ENCODE assay signal across 8 mouse cellular contexts in the genomic region with DNA sequence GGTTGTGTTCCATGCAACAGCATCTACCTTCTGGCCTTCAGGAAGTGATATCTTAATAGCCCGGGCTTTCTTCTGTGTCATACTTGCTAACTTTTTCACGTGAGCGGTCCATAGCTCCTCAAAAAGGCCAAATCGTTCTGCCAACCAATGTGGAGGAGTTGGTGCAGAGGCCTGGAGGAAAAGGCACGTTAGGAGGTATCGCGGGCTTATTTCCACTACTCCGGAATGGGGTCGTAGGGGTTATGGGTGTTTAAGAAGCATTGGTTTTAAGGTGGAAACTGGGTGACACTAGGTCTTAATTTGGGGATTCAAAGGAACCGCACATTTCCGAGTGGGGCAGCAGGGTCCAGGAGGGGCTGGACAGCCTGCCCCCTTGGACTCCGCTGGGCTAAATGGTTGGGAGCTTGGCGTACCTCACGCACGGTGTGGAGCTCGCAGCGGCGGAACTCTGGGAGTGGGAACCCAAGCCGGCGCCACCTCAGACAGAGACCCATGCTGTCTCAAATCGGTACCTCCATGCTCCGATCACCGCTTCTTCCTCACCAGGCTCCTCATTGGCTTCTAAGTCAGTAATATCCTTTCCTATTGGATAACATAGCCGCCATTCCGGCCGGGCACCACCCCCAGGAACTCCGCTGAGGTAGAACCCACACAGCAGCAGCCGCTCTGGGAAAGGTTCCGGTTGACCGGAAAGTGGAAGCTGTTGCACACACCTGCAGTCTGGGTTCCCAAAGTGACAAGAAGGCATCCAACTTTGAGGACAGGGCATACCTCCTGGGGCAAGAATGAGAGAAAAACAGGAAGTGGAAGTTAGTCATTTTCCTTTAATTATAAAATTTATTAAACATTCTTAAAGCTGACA. TPM values are rescaled to one million over a fixed set of nuclear protein-coding genes. Genes with fewer than 3 reads are reported as not detected.
A peak's percentile ranks its signal among the peaks of the same experiment; 100 is the strongest.
DNase-seq lines count a peak whose midpoint lies in the region; ATAC-seq lines count a peak whose summit lies in the region.

No protein-coding gene starts in this region.

- H3K27ac ChIP-seq in hindbrain, embryonic 14.5 days, result peak overlapping the region; percentile 56; the same call in 1 of the 2 replicates

- H3K9ac ChIP-seq in hindbrain, embryonic 14.5 days, result peak overlapping the region; percentile 71

- no peaks in the 10 kb centered on the region for H3K27me3 ChIP-seq in hindbrain, embryonic 14.5 days (ENCODE audit: control insufficient read depth, insufficient read depth, low read length)

- DNase-seq in R1 (ENCODE audit: low read depth, low spot score), result peak; percentile 99
- DNase-seq in cerebellum, postnatal 25 days, result peak; percentile 95
- DNase-seq in frontal cortex, postnatal 25 days (ENCODE audit: low spot score in 2 of 2), result peak; percentile 91 to 93
- DNase-seq in hindbrain, embryonic 14.5 days (ENCODE audit: low spot score), result peak; percentile 92
- DNase-seq in layer of hippocampus, postnatal 36 days, result peak; percentile 92 to 94
- peak; percentile 98 for DNase-seq in lung, postnatal 36 days
- peak; percentile 96 for DNase-seq in retina, postnatal 1 day
- DNase-seq in urinary bladder, adult 18-20 months (ENCODE audit: low spot score in 2 of 2), result peak; percentile 90 to 92

- H3K4me3 ChIP-seq in hindbrain, embryonic 14.5 days (replicated peaks; ENCODE audit: low read length), result peak overlapping the region; percentile 58

- H3K36me3 ChIP-seq in hindbrain, embryonic 14.5 days (replicated peaks; ENCODE audit: control insufficient read depth, insufficient read depth), result peaks cover 33% of the 10 kb centered on the region

- peaks cover 4% of the 10 kb centered on the region; the same call in 1 of the 2 replicates for H3K4me1 ChIP-seq in hindbrain, embryonic 14.5 days (replicated peaks; ENCODE audit: control insufficient read depth, insufficient read depth, low read length)

- no peaks in the 10 kb centered on the region for H3K9me3 ChIP-seq in hindbrain, embryonic 14.5 days (ENCODE audit: control insufficient read depth, low read length)

- ATAC-seq in hindbrain, embryonic 14.5 days (ENCODE audit: low FRiP score), result peak; percentile 99

- WGBS in hindbrain, embryonic 14.5 days, result under 1% methylated on average over 30 of the region's 30 CpGs

- peak overlapping the region; percentile 57 for H3K4me2 ChIP-seq in hindbrain, embryonic 14.5 days (replicated peaks)

RNA-seq across cellular contexts. Expression of a gene that starts 5.4 kb away (rescaled TPM):
- polyA plus RNA-seq in hindbrain, embryonic 14.5 days (2014; fragmentation: Nextera tagmentation; extraction: Ambion mirVana), result 43.2 and 49.0 TPM in 2 replicates
- 10 to 100 TPM; 39.4 to 51.2 TPM for total RNA-seq in layer of hippocampus, postnatal 36 days (2021)

RNA-seq across cellular contexts. Expression of a gene that starts 15.2 kb away (rescaled TPM):
- 11.1 and 12.5 TPM in 2 replicates for polyA plus RNA-seq in hindbrain, embryonic 14.5 days (2014; fragmentation: Nextera tagmentation; extraction: Ambion mirVana)
- total RNA-seq in layer of hippocampus, postnatal 36 days (2021), result 10 to 100 TPM in 1 of 2 experiments, 1 to 10 TPM in 1; 8.4 to 10.5 TPM

Comparison
In these comparisons a context has a peak if more than half of its experiments do, and no peak if none do; other contexts are left out.
1. Peak in every context shown above with its lines: DNase-seq, ATAC-seq, H3K4me3 ChIP-seq and H3K27ac ChIP-seq.